Mouse (Mus musculus): ENCODE data around the gene Spata45.
"Not testable (repeated sequence)": the region's sequence is repeated elsewhere in the genome, so short reads cannot be mapped to it uniquely, and the experiment has no call there.

Spata45 gene

DNA sequence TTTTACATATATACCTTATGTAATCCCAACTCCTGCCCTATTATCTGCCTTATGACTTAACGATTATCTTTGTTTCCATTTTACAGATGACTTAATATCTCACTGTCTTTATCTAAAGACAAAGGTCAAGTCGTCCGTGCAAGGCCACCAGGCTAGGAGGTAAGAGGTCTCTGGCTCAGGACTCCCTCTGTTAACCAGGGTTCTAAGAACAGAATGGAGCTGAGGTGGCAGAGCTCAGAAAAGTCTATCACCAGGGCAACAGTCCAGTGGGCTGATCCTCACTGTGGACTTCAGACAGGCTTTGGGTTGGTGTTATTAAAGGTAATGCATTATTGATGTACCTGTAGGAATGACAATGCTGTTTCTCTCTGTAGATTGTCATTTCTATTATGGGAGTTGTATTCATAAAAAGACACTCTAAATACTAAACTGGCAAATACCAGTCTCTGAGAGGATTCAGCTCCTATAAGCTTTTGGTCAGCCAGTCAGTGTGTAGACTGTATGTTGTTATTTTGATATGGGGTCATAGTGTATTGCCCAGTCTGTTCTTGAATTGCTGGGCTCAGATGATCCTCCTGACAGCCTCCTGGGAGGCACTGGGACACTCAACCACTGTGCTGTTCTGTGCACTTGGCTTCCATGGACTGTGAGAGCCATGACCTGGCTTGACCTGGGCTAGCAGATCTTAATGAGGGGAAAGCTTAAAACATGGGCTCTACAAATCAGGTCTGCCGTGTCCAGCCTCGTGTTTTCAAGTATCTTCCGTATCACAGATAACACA, at the start of gene Spata45:
TSS of gene Spata45 (plus strand) at position 86 of the 781 bp plus-strand sequence.
- no peak for DNase-seq

GRCm38 (mm10) chr1:190989437-190990082, 46.9 kb upstream of the Spata45 start:
- no peak for DNase-seq

GRCm38 (mm10) chr1:190995548-190995947, 40.9 kb upstream of the Spata45 start:
- peak; percentile 70 to 82 for DNase-seq

- no peak for DNase-seq
Observed at GRCm38 (mm10) chr1:190996346-190996877, 40.0 kb upstream of the Spata45 start.

GRCm38 (mm10) chr1:190998027-190998426, 38.4 kb upstream of the Spata45 start:
- no peak for DNase-seq

GRCm38 (mm10) chr1:191000686-191001085, 35.8 kb upstream of the Spata45 start:
- no peak for DNase-seq

DNA sequence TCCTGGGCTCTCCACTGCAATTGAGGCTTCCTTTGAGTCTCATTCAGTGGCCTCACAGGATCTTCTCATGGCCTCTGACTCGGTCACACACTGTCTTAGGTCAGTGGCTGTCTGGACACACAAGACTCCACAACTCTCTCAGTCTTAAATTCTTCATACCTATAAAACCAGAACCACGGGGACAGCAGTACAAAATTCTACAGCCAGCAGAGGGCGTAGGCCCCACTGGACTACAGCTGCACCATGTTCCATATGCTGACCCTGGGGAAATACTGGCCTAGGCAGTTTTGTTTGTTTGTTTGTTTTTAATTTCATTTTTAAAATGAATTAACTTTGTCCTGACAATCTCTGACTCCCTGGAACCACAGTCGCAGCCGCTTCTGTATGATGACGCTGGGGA, 34.2 kb upstream of the Spata45 start:
- peak in 1 of 2 experiments; percentile 35 for DNase-seq

DNA sequence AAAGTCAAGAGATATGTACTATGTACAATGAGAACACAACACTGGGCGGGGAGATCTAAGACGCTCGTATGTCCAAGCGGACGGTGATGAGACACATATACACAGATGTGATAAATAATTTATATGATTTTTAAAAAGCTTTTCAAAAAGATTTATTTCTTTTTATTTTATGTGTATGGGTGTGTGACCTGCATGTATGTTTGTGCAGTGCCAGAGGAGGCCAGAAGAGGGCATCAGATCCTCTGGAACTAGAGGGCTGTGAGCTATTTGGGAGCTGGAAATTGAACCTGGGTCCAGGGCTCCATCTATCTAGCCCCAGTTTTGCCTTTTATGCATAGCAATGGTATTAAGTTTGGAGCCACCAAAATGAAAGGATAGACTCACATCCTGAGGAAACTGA, 27.7 kb upstream of the Spata45 start:
- DNase-seq = no peak

GRCm38 (mm10) chr1:191014271-191014670, 22.2 kb upstream of the Spata45 start:
- no peak for DNase-seq

GRCm38 (mm10) chr1:191019803-191020202, 16.6 kb upstream of the Spata45 start:
- DNase-seq = no peak

GRCm38 (mm10) chr1:191020217-191020924, 16.1 kb upstream of the Spata45 start:
- no peak for DNase-seq

GRCm38 (mm10) chr1:191021016-191021415, 15.4 kb upstream of the Spata45 start:
- DNase-seq = no peak

GRCm38 (mm10) chr1:191023140-191023539, 13.3 kb upstream of the Spata45 start:
- no peak for DNase-seq

GRCm38 (mm10) chr1:191023806-191024205, 12.6 kb upstream of the Spata45 start:
- DNase-seq = not testable (repeated sequence)

GRCm38 (mm10) chr1:191025016-191026012, 11.1 kb upstream of the Spata45 start:
- peak in 1 of 2 experiments; percentile 19 for DNase-seq

DNA sequence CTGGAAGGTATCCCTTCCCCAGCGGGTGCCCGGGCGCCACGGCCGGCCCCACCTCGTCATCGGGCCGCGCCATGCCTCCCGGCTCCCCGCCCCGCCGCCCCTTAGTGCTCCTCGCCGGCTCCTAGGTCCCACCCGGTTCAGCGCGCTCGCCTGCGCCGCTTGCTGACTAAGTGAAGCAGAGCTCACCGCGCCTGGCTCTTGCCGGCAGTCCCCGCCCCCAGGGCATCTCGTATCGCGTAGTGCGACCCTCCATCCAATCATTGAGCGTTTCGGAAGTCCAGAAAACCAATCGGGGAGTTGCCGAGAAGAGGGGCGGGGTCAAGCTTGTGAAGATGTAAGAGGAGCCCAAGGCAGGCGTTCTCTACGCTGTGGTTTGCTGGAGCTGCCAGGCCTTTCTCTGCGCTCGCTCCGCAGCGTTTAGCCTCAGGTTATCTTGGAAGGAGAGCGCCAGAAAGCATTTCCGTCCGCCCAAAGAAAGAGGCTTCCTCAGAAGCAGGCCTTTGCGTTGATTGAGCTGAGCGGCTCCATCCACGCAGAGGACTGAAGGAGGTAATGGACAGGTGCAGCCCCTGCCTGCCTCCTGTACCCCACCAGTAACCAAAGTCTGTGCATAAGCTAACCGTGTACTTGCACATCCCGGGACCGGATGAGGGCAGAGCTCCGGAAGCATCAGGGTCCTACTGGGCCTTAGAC, 10.3 kb upstream of the Spata45 start, which contains the start of gene Flvcr1:
TSS of gene Flvcr1 (minus strand) at position 138 of the 693 bp plus-strand sequence.
- DNase-seq = peak; percentile 99 to 100

DNA sequence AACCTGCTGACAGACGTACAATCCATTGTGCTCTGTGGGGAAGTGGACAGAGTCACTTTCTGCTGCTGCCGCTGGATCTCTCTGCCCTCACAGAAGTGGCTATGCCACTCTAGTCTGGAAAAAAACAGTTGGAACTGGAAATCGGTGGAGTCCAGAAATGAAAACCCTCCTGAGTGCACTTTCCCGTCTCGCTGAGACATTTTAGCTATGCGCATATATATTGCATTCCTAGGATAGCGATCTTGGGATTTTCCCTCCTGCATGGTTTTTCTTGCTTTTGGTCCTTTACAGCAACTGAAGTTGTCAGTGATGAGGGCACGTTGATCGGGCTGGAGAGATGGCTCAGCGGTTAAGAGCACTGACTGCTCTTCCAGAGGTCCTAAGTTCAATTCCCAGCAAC, 6.3 kb upstream of the Spata45 start:
- DNase-seq = no peak

- not testable (repeated sequence) for DNase-seq
Observed at GRCm38 (mm10) chr1:191030922-191031425, 5.5 kb upstream of the Spata45 start.

- DNase-seq = no peak
Observed at GRCm38 (mm10) chr1:191035649-191036048, 790 bp upstream of the Spata45 start.

- no peak for DNase-seq
Observed at GRCm38 (mm10) chr1:191037999-191038398, 1.6 kb downstream of the Spata45 start.

- DNase-seq = no peak
Observed at GRCm38 (mm10) chr1:191041352-191041751, 4.9 kb downstream of the Spata45 start.

Data from lung, postnatal 4 days (tissue).